Mouse (Mus musculus) heart, adult 2 months (tissue): ENCODE data around the gene Adamts9.

Experiments
- CTCF ChIP-seq: fragments of 200-600 bp; IDR thresholded peaks from 2 replicates; pipeline ENCODE4 v1.8.1; 2022; ENCODE audit warnings: antibody characterized with exemption, mild to moderate bottlenecking, moderate library complexity
- EP300 ChIP-seq: fragments of 200-500 bp; IDR thresholded peaks from 2 replicates; pipeline ENCODE4 v1.6.1; 2011; ENCODE audit warnings: low read depth, low read length, control low read depth; ENCODE audit not compliant: insufficient read depth
- POLR2A ChIP-seq: fragments of 200-500 bp; IDR thresholded peaks from 2 replicates; pipeline ENCODE4 v1.6.1; 2011; ENCODE audit warnings: mild to moderate bottlenecking, low read depth, low read length, control low read depth; ENCODE audit not compliant: insufficient read depth

- no peak for TF ChIP-seq POLR2A
- TF ChIP-seq CTCF, result no peak
- TF ChIP-seq EP300, result no peak
Observed at GRCm38 (mm10) chr6:92726121-92726520, 217.2 kb downstream of the Adamts9 start.
